Mouse (Mus musculus) small intestine, adult 2 months (tissue): ENCODE results near the gene Trip4. TPM values are rescaled to one million over a fixed set of nuclear protein-coding genes. Genes with fewer than 3 reads are reported as not detected.
"Not testable (repeated sequence)": the region's sequence is repeated elsewhere in the genome, so short reads cannot be mapped to it uniquely, and the experiment has no call there.

Experiments used
- H3K27ac ChIP-seq: fragments of 200-500 bp; 2 replicates; pipeline ENCODE4 v1.5.1; 2012; ENCODE audit warnings: low read depth, low read length, control low read depth, inconsistent platforms; ENCODE audit not compliant: insufficient read depth
- H3K27me3 ChIP-seq: fragments of 200-500 bp; 2 replicates; pipeline ENCODE4 v1.6.1; 2012; ENCODE audit warnings: mild to moderate bottlenecking, moderate library complexity, low read length, inconsistent platforms; ENCODE audit not compliant: control insufficient read depth, insufficient read depth
- H3K36me3 ChIP-seq: fragments of 200-500 bp; 2 replicates; pipeline ENCODE4 v1.6.1; 2012; ENCODE audit warnings: mild to moderate bottlenecking, low read length, control low read depth, inconsistent platforms; ENCODE audit not compliant: control insufficient read depth, insufficient read depth
- H3K4me1 ChIP-seq: fragments of 200-500 bp; 2 replicates; pipeline ENCODE4 v1.6.1; 2012; ENCODE audit warnings: low read length, inconsistent platforms, mixed read lengths; ENCODE audit not compliant: control insufficient read depth, insufficient read depth, insufficient read length
- H3K4me3 ChIP-seq: fragments of 200-500 bp; 2 replicates; pipeline ENCODE4 v1.5.1; 2012; ENCODE audit warnings: low read depth, mild to moderate bottlenecking, control low read depth, inconsistent platforms, low read length, moderate library complexity
- CTCF ChIP-seq: fragments of 200-500 bp; IDR thresholded peaks from 2 replicates; pipeline ENCODE4 v1.5.1; 2012; ENCODE audit warnings: low read depth, mild to moderate bottlenecking, control low read depth, inconsistent platforms, low read length, moderate library complexity, mixed read lengths; ENCODE audit not compliant: insufficient replicate concordance, insufficient read length; ENCODE audit errors: extremely low read depth
- POLR2A ChIP-seq: fragments of 200-500 bp; IDR thresholded peaks from 2 replicates; pipeline ENCODE4 v1.6.1; 2012; ENCODE audit warnings: low read depth, mild to moderate bottlenecking, control low read depth, inconsistent platforms, low read length, moderate library complexity
- whole genome bisulfite sequencing: fragments of 180-500 bp; shearing (Covaris S2); methylation state at CpG from one replicate; pipeline ENCODE4 v1.1.7; 2018; 5-methylcytosine and 5-hydroxymethylcytosine counted together
- polyA plus RNA-seq: library from polyadenylated mRNA; depleted of rRNA; stranded (reverse); fragments of >200 nt; gene quantifications from 2 replicates; pipeline ENCODE4 v1.2.3, GENCODE M21; 2012; rRNA removed

Gene Trip4
- polyA plus RNA-seq, 1 experiment, result 3.3 TPM

- Histone ChIP-seq H3K27ac (peak overlapping the region; percentile 4; the same call in 1 of the 2 replicates), H3K4me3 (no peak overlapping the region), H3K36me3 (no peaks in the 10 kb centered on the region; the same call in 1 of the 2 replicates), H3K4me1 (peaks cover 5% of the 10 kb centered on the region; the same call in 1 of the 2 replicates), H3K27me3 (no peaks in the 10 kb centered on the region)
- TF ChIP-seq CTCF, result no peak
- TF ChIP-seq POLR2A, result no peak
- 28% methylated on average over 8 of the region's 8 CpGs for WGBS
Measured at GRCm38 (mm10) chr9:65786885-65787787, 121.5 kb downstream of the Trip4 start.

- TF ChIP-seq CTCF (no peak), POLR2A (no peak)
- Histone ChIP-seq H3K27ac (no peak overlapping the region), H3K4me3 (no peak overlapping the region), H3K36me3 (no peaks in the 10 kb centered on the region; the same call in 1 of the 2 replicates), H3K4me1 (peaks cover 5% of the 10 kb centered on the region; the same call in 1 of the 2 replicates), H3K27me3 (no peaks in the 10 kb centered on the region)
- WGBS, result 58% methylated on average over 4 of the region's 4 CpGs
Measured at GRCm38 (mm10) chr9:65785772-65786368, 122.7 kb downstream of the Trip4 start.

- not testable (repeated sequence) for H3K4me1 ChIP-seq, H3K27me3 ChIP-seq, H3K4me3 ChIP-seq, H3K27ac ChIP-seq, H3K36me3 ChIP-seq
- WGBS, result 68% methylated on average over 3 of the region's 3 CpGs
Measured at GRCm38 (mm10) chr9:65779619-65780018, 129.0 kb downstream of the Trip4 start.

Other genes with a start within 250 kb of the Trip4 start
- gene Oaz2, start 240.8 kb downstream of the Trip4 start, polyA plus RNA-seq, result 36.0 and 39.7 TPM in 2 replicates
- gene Zfp609, start 81.2 kb downstream of the Trip4 start, polyA plus RNA-seq, result 3.1 and 6.1 TPM in 2 replicates
- 1.2 and 1.9 TPM in 2 replicates for gene Pclaf, start 18.6 kb downstream of the Trip4 start, polyA plus RNA-seq
- 1.5 and 3.2 TPM in 2 replicates for gene Csnk1g1, start 130 bp upstream of the Trip4 start, polyA plus RNA-seq
- gene Ppib, start 151.4 kb upstream of the Trip4 start, polyA plus RNA-seq, result 117 and 144 TPM in 2 replicates
- 0.61 and 0.91 TPM in 2 replicates for gene Snx22, start 160.9 kb upstream of the Trip4 start, polyA plus RNA-seq
- gene Snx1, start 217.8 kb upstream of the Trip4 start, polyA plus RNA-seq, result 15.1 and 32.2 TPM in 2 replicates
- gene Ciao2a, start 217.8 kb upstream of the Trip4 start, polyA plus RNA-seq, result 5.1 and 5.3 TPM in 2 replicates
- 5.6 and 8.2 TPM in 2 replicates for gene Dapk2, start 249.4 kb upstream of the Trip4 start, polyA plus RNA-seq